Mouse (Mus musculus): ENCODE results near the gene Agtr1a. TPM values are rescaled to one million over a fixed set of nuclear protein-coding genes. Genes with fewer than 3 reads are reported as not detected.

Agtr1a gene
- 1.1 and 1.5 TPM in 2 replicates for polyA plus RNA-seq (2014; fragmentation: Nextera tagmentation; extraction: Ambion mirVana)

GRCm38 (mm10) chr13:30336148-30336801 lies at the start of gene Agtr1a:
Agtr1a (plus strand) TSS chr13:30336441.
- Histone ChIP-seq H3K27ac (ENCODE audit: low read depth, low read length) (no peak within 1 kb of the TSS), H3K4me3 (ENCODE audit: low read depth, low read length) (peak within 1 kb of the TSS; percentile 54), H3K4me2 (ENCODE audit: low read depth, low read length, severe bottlenecking) (peak within 1 kb of the TSS; percentile 67), H3K27me3 (ENCODE audit: control insufficient read depth, insufficient read depth, low read length) (no peaks in the 10 kb centered on the region), H3K9me3 (ENCODE audit: control insufficient read depth, low read length) (no peaks in the 10 kb centered on the region), H3K36me3 (ENCODE audit: control insufficient read depth, insufficient read depth, low read length) (no peaks in the 10 kb centered on the region), H3K4me1 (replicated peaks; ENCODE audit: control insufficient read depth, insufficient read depth, low read length) (no peaks in the 10 kb centered on the region), H3K9ac (ENCODE audit: low read length) (peak within 1 kb of the TSS; percentile 64)
- under 1% methylated on average over 33 of the region's 33 CpGs for WGBS
- DNase-seq (ENCODE audit: low spot score) (peak; percentile 85), ATAC-seq (replicated peaks; ENCODE audit: low FRiP score) (peak; percentile 97)

DNA sequence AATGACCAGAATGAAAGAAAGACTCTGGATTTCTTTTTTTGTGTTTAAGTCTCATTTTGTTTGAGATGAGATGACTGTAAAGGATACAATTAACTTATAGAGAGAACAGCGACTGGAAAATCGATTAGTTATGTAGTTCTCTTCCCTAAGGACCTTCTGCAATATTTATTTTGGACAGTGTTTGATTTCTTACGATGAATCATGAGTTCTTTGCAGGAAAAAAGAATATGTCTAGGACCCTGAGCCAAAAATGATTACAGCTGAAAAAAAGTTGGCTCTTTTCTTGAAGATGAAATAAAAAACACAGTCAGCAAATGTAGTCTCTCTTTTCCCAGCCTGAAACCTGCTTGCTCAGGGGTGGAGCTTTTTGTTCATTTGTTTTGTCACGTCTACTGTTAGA lies 26.0 kb upstream of the Agtr1a start:
- Histone ChIP-seq H3K9ac (ENCODE audit: low read length) (no peak overlapping the region), H3K4me3 (ENCODE audit: low read depth, low read length) (no peak overlapping the region), H3K27me3 (ENCODE audit: control insufficient read depth, insufficient read depth, low read length) (no peaks in the 10 kb centered on the region), H3K36me3 (ENCODE audit: control insufficient read depth, insufficient read depth, low read length) (no peaks in the 10 kb centered on the region), H3K9me3 (ENCODE audit: control insufficient read depth, low read length) (no peaks in the 10 kb centered on the region), H3K4me2 (ENCODE audit: low read depth, low read length, severe bottlenecking) (no peak overlapping the region), H3K27ac (ENCODE audit: low read depth, low read length) (no peak overlapping the region), H3K4me1 (replicated peaks; ENCODE audit: control insufficient read depth, insufficient read depth, low read length) (no peaks in the 10 kb centered on the region)
- DNase-seq (ENCODE audit: low spot score) = no peak
- WGBS = 83% methylated on average over 4 of the region's 4 CpGs
- no peak for ATAC-seq (replicated peaks; ENCODE audit: low FRiP score)

DNA sequence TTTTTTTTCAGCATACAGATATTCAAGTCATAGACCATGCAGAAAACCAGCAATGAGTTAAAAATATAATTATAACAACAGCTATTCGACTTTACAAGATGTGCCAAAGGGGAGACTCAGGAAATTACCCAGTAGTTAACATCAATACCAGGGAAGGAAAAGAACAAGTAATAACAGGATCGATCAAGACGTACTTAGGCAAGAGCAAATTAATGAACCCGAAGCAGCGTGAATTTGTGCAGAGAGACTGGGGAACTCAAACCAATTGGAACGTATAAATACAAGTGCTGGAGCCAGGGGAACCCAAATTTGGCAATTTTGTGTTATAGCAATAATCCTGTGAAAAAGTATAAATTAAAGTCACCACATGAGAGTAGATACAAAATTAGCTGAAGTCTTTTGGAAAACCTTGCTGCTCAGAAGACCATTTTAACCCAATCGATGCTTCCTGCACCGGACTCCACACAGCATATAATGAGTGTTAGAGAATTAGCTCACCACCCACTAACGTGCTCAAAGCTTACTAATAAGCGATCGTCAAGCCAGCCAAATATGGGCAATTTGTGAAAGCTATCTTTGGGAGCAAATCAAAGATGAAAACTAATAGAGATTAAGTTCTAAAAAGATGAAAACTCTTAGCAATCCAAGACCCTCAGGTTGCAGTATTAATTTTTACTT lies 11.4 kb upstream of the Agtr1a start:
- ATAC-seq (replicated peaks; ENCODE audit: low FRiP score) = no peak
- Histone ChIP-seq H3K9ac (ENCODE audit: low read length) (no peak overlapping the region), H3K27me3 (ENCODE audit: control insufficient read depth, insufficient read depth, low read length) (no peaks in the 10 kb centered on the region), H3K4me1 (replicated peaks; ENCODE audit: control insufficient read depth, insufficient read depth, low read length) (no peaks in the 10 kb centered on the region), H3K36me3 (ENCODE audit: control insufficient read depth, insufficient read depth, low read length) (no peaks in the 10 kb centered on the region), H3K4me2 (ENCODE audit: low read depth, low read length, severe bottlenecking) (no peak overlapping the region), H3K27ac (ENCODE audit: low read depth, low read length) (no peak overlapping the region), H3K4me3 (ENCODE audit: low read depth, low read length) (no peak overlapping the region), H3K9me3 (ENCODE audit: control insufficient read depth, low read length) (no peaks in the 10 kb centered on the region)
- DNase-seq (ENCODE audit: low spot score) = no peak
- 72% methylated on average over 11 of the region's 11 CpGs for WGBS

DNA sequence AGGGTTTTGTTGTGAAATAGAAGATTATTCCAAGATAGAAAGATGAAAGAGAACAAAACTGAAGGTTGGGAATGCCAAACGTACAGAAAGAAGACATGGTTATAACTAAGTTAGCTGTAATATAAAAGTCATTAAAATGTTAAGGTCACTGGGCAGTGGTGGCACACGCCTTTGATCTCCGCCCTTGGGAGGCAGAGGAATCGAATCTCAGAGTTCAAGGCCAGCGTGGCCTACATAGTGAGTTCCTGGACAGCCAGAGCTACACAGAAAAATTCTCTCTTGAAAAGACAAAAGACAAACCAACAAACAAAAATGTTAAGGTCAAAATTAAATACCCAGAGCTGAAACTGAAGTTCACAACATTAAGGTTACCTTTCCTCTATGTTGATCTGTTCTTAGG lies 5.2 kb upstream of the Agtr1a start:
- H3K4me1 ChIP-seq (replicated peaks; ENCODE audit: control insufficient read depth, insufficient read depth, low read length) = no peaks in the 10 kb centered on the region
- no peak overlapping the region for H3K4me3 ChIP-seq (ENCODE audit: low read depth, low read length)
- no peak overlapping the region for H3K27ac ChIP-seq (ENCODE audit: low read depth, low read length)
- WGBS = 86% methylated on average over 5 of the region's 5 CpGs
- no peaks in the 10 kb centered on the region for H3K9me3 ChIP-seq (ENCODE audit: control insufficient read depth, low read length)
- no peak overlapping the region for H3K4me2 ChIP-seq (ENCODE audit: low read depth, low read length, severe bottlenecking)
- no peak overlapping the region for H3K9ac ChIP-seq (ENCODE audit: low read length)
- H3K27me3 ChIP-seq (ENCODE audit: control insufficient read depth, insufficient read depth, low read length) = no peaks in the 10 kb centered on the region
- ATAC-seq (replicated peaks; ENCODE audit: low FRiP score) (no peak), DNase-seq (ENCODE audit: low spot score) (no peak)
- no peaks in the 10 kb centered on the region for H3K36me3 ChIP-seq (ENCODE audit: control insufficient read depth, insufficient read depth, low read length)

GRCm38 (mm10) chr13:30331851-30332250 lies 4.4 kb upstream of the Agtr1a start:
- ATAC-seq (replicated peaks; ENCODE audit: low FRiP score) = no peak
- Histone ChIP-seq H3K27me3 (ENCODE audit: control insufficient read depth, insufficient read depth, low read length) (no peaks in the 10 kb centered on the region), H3K9ac (ENCODE audit: low read length) (no peak overlapping the region), H3K27ac (ENCODE audit: low read depth, low read length) (no peak overlapping the region), H3K4me3 (ENCODE audit: low read depth, low read length) (no peak overlapping the region), H3K36me3 (ENCODE audit: control insufficient read depth, insufficient read depth, low read length) (no peaks in the 10 kb centered on the region), H3K4me1 (replicated peaks; ENCODE audit: control insufficient read depth, insufficient read depth, low read length) (no peaks in the 10 kb centered on the region), H3K4me2 (ENCODE audit: low read depth, low read length, severe bottlenecking) (no peak overlapping the region), H3K9me3 (ENCODE audit: control insufficient read depth, low read length) (no peaks in the 10 kb centered on the region)
- no peak for DNase-seq (ENCODE audit: low spot score)
- WGBS = 83% methylated on average over 6 of the region's 6 CpGs

- H3K9me3 ChIP-seq (ENCODE audit: control insufficient read depth, low read length) = no peaks in the 10 kb centered on the region
- no peaks in the 10 kb centered on the region for H3K36me3 ChIP-seq (ENCODE audit: control insufficient read depth, insufficient read depth, low read length)
- H3K9ac ChIP-seq (ENCODE audit: low read length) = no peak overlapping the region
- DNase-seq (ENCODE audit: low spot score) (no peak), ATAC-seq (replicated peaks; ENCODE audit: low FRiP score) (no peak)
- H3K4me2 ChIP-seq (ENCODE audit: low read depth, low read length, severe bottlenecking) = no peak overlapping the region
- H3K4me1 ChIP-seq (replicated peaks; ENCODE audit: control insufficient read depth, insufficient read depth, low read length) = no peaks in the 10 kb centered on the region
- H3K27me3 ChIP-seq (ENCODE audit: control insufficient read depth, insufficient read depth, low read length) = no peaks in the 10 kb centered on the region
- H3K27ac ChIP-seq (ENCODE audit: low read depth, low read length) = no peak overlapping the region
- WGBS = 91% methylated on average over 5 of the region's 5 CpGs
- no peak overlapping the region for H3K4me3 ChIP-seq (ENCODE audit: low read depth, low read length)
These were observed 3.7 kb upstream of the Agtr1a start for GRCm38 (mm10) chr13:30332581-30332980.

DNA sequence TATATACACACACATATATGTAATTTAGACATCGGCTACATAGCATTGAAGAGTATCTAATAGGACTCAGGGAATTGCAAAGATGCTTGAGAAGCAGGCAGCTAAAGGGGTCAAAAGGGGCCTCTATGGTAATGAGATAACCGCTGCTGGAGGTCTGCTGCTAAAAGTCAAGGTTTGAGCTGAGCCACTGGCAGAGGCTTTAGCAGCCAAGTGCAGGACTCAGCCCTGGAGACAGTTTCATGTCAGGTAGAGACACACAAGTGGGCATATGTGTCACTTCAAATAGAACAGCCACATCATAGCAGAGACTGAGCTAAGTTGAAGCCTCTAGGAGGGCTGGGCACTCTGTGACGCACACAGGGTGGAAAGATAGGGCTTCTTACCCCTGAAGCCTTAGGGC lies 1.6 kb upstream of the Agtr1a start:
- ATAC-seq (replicated peaks; ENCODE audit: low FRiP score) = no peak
- Histone ChIP-seq H3K4me3 (ENCODE audit: low read depth, low read length) (no peak overlapping the region), H3K27me3 (ENCODE audit: control insufficient read depth, insufficient read depth, low read length) (no peaks in the 10 kb centered on the region), H3K4me2 (ENCODE audit: low read depth, low read length, severe bottlenecking) (no peak overlapping the region), H3K4me1 (replicated peaks; ENCODE audit: control insufficient read depth, insufficient read depth, low read length) (no peaks in the 10 kb centered on the region), H3K27ac (ENCODE audit: low read depth, low read length) (no peak overlapping the region), H3K36me3 (ENCODE audit: control insufficient read depth, insufficient read depth, low read length) (no peaks in the 10 kb centered on the region), H3K9me3 (ENCODE audit: control insufficient read depth, low read length) (no peaks in the 10 kb centered on the region), H3K9ac (ENCODE audit: low read length) (no peak overlapping the region)
- DNase-seq (ENCODE audit: low spot score) = no peak
- 68% methylated on average over 3 of the region's 3 CpGs for WGBS

DNA sequence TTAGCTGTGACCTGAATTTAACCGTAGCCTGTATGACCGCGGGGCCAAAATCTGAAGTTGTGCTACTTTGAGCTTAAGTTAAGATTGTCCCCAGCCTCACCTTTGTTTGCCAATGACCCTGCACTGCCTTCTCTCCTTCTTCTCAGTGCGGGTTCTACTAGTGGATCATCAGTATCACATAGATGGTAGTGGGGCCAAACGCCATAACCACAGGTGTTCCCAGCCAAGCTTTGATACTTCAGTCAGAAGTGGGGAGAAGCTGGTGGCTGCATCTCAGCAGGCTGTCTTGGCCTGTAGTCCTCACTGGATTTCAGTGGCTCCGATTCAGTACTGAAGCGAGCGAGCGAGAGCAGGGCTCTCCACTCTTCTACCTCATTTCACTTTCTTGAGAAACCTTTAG lies 672 bp downstream of the Agtr1a start:
- Histone ChIP-seq H3K9me3 (ENCODE audit: control insufficient read depth, low read length) (no peaks in the 10 kb centered on the region), H3K9ac (ENCODE audit: low read length) (no peak overlapping the region; the same call in 1 of the 2 replicates), H3K4me3 (ENCODE audit: low read depth, low read length) (peak overlapping the region; percentile 54), H3K27ac (ENCODE audit: low read depth, low read length) (no peak overlapping the region), H3K4me2 (ENCODE audit: low read depth, low read length, severe bottlenecking) (peak overlapping the region; percentile 67), H3K36me3 (ENCODE audit: control insufficient read depth, insufficient read depth, low read length) (no peaks in the 10 kb centered on the region), H3K27me3 (ENCODE audit: control insufficient read depth, insufficient read depth, low read length) (no peaks in the 10 kb centered on the region), H3K4me1 (replicated peaks; ENCODE audit: control insufficient read depth, insufficient read depth, low read length) (no peaks in the 10 kb centered on the region)
- DNase-seq (ENCODE audit: low spot score) = no peak
- WGBS = 27% methylated on average over 9 of the region's 9 CpGs
- ATAC-seq (replicated peaks; ENCODE audit: low FRiP score) = no peak

GRCm38 (mm10) chr13:30337646-30338045 lies 1.4 kb downstream of the Agtr1a start:
- Histone ChIP-seq H3K27ac (ENCODE audit: low read depth, low read length) (no peak overlapping the region), H3K9me3 (ENCODE audit: control insufficient read depth, low read length) (no peaks in the 10 kb centered on the region), H3K4me2 (ENCODE audit: low read depth, low read length, severe bottlenecking) (no peak overlapping the region), H3K9ac (ENCODE audit: low read length) (no peak overlapping the region), H3K4me1 (replicated peaks; ENCODE audit: control insufficient read depth, insufficient read depth, low read length) (no peaks in the 10 kb centered on the region), H3K4me3 (ENCODE audit: low read depth, low read length) (no peak overlapping the region), H3K36me3 (ENCODE audit: control insufficient read depth, insufficient read depth, low read length) (no peaks in the 10 kb centered on the region), H3K27me3 (ENCODE audit: control insufficient read depth, insufficient read depth, low read length) (no peaks in the 10 kb centered on the region)
- 80% methylated on average over 7 of the region's 7 CpGs for WGBS
- ATAC-seq (replicated peaks; ENCODE audit: low FRiP score) = no peak
- no peak for DNase-seq (ENCODE audit: low spot score)
